Mouse (Mus musculus) regulatory T cell (primary cell): ENCODE results near the gene Rag1.

Experiments used
- in situ Hi-C: fragments of 300-600 bp; cut with MboI, MseI; formaldehyde crosslinking; loops from one replicate; pipeline ENCODE4 v1.15.1; 2025; ENCODE audit warnings: high pct_unique_total_duplicates

Gene Rag1

DNA sequence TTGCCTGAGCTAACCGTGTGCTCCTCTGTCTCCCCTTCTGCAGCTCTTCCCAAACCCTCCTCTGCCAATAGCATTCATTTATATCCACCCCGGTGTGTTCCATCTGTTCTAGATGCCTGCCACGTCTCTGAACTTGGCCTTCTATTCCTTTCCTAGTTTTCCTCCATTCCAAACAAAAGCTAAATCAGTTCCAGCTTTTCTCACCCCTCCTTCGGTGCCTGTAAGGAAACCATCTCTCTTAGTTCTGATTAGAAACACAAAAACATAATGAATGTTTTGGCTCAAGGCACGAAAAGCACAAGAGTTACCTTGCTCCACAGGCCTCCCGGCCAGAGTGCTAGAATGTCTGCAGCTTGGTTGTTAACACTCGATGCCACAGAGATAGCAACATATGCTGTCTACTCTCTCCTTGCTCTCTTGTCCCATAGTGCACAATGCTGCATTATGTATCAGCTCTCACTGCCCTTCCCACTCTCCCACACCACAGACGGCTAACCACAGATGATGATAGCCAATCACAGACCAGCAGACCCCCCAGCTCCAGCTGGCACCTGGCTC is at the start of gene Rag1, which contains the start of gene B230118H07Rik:
Rag1 (minus strand) TSS at position 388 of the 558 bp plus-strand sequence.
B230118H07Rik (minus strand) TSS at position 419 of the 558 bp plus-strand sequence.
- in situ Hi-C loops = no loop called here

GRCm38 (mm10) chr2:101695584-101695983 is 46.3 kb upstream of the Rag1 start:
- in situ Hi-C loops = loop anchor here (10.0 kb wide), 1 partner anchor 399 kb away; no protein-coding TSS in a partner anchor

- in situ Hi-C loops = loop anchor here (10.0 kb wide), 1 partner anchor 401 kb away; no protein-coding TSS in a partner anchor
Observed at GRCm38 (mm10) chr2:101693577-101694215, 44.4 kb upstream of the Rag1 start.

- in situ Hi-C loops = loop anchor here (10.0 kb wide), 1 partner anchor 402 kb away; no protein-coding TSS in a partner anchor
Observed at GRCm38 (mm10) chr2:101693043-101693442, 43.7 kb upstream of the Rag1 start.

DNA sequence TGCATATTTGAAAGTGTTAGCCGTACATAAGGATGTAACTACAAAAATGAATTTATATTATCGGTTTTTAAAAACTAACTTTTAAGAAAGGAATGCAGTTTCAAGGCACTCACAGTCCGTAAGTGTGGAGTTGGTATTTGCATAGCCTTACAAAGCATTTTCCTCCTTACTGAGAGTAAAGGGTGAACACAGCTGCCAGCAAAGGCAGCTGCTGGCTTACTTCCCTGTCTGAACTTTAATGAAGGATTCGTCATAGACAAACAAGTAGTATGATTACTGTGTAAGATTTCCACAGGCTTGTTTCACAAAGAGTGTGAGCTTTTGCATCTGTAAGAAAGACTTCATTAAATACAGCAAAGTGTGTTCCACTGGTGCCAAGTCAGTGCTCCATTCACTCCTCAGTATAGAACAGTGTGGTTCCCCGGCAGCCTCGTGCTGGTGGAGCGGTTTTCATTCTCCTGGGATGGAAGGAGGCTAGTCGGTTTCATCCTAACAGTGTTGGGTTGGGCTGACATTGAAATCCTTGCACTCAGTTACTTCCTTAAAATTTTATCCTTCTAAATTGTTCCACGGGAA is 41.0 kb upstream of the Rag1 start:
- in situ Hi-C loops = loop anchor here (10.0 kb wide), 1 partner anchor 404 kb away; no protein-coding TSS in a partner anchor

DNA sequence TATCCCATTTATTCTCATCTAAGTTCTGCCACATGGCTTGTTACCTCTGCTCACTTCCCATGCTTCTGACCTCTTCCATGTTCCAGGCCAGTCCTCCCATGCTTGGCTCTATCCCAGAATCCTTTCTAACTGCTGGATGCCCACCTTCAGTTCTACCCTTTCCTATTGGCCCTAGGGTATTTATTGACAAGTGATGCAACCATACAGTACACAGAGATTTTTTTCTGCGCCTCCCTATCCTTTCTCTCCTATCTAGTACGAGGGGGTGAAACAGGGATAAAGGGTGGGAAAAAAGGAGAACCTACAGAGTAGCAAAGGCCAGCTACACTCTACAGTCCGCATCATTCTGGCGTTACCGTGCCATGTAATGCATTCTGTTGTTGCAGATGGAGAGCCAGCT is 38.7 kb upstream of the Rag1 start:
- in situ Hi-C loops = loop anchor here (10.0 kb wide), 1 partner anchor 107 kb away; no protein-coding TSS in a partner anchor

GRCm38 (mm10) chr2:101684421-101684820 is 35.1 kb upstream of the Rag1 start:
- in situ Hi-C loops = loop anchor here (10.0 kb wide), 1 partner anchor 110 kb away; no protein-coding TSS in a partner anchor

DNA sequence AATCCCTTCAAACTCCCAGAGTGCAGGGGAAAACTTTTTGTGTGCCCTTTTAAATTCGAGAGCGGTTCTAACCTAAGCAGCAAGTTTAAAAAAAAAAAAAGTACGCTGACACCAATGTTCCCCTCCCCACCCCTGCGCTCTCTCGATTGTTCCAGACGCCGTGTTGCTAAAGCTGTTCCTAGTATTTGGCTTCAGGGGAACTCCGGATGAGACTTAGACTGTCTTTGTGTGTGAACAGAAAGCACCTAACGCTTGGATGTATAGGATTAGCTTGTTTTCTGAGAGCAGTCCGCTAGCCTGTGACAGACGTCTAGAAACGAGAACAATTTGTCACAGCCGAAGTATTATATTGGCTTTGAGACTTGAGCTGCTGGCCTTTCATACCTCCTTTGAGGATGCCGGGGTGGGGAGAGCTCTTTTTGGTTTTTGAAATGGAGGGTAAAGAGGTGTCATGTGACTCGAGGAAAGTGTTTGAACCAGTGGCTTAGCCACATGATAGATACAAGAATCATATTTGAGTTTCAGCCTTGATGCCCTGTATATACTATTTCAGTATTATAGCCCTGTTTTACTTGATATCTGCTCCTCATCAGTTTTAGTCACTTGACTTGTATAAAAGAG is 30.0 kb upstream of the Rag1 start:
- in situ Hi-C loops = no loop called here

DNA sequence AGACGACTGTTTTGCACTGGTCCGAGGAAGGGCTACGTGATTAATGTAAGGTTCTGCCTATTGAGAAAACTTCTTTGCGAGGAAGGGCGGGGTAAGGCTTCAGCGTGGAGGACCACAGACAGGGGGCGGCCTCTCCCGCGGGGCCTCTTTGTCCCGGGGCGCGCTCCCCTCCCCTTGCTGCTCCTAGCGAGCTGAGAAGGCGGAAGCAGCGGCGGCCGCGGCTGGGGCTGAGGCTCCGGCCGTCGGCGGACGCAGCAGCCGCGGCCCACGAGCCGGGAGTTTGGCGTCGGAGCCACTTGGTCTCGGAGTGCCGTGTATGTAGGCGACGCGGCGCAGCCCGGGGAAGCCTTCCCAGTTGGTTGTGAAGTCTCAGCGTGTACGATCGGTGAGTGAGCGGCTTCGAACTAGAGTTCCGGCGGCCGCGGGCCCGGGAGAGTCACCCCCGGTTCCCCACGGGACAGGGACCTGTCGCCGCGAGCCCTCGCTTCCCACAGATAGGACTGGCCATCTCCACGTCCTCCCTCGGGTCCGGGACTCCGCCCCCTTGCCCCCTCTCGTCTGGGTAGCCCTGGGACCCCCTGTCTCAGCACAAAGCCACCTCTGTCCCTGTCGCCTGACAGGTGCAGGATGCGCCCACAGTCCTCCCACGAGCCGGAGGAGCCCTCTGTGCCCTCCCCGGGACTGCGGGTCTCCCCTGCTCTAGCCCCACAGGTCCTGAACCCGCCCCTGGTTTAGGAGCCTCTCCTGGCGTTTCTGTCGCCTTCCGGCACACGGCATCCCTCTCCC is 29.1 kb upstream of the Rag1 start, which contains the start of gene Traf6:
Traf6 (plus strand) TSS at position 194 of the 786 bp plus-strand sequence.
- in situ Hi-C loops = no loop called here

GRCm38 (mm10) chr2:101673547-101673946 is 24.2 kb upstream of the Rag1 start:
- in situ Hi-C loops = no loop called here

DNA sequence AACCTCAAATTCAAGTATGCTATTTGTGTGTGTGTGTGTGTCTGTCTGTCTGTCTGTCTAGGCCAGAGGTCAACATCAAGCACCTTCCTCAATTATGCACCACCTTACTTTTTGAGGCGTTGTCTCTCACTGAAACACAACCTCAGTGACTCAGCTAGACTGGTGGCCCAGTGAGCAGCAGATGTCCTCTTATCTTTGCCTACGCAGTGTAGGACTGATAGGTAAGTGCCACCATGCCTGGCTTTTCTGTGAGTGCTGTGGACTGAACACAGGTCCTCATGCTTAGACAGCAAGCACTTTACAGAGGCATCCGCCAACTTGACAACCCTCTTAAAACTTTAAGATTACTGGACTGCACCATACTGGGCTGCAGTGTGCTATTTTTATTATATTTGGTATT is 19.4 kb upstream of the Rag1 start:
- in situ Hi-C loops = no loop called here

DNA sequence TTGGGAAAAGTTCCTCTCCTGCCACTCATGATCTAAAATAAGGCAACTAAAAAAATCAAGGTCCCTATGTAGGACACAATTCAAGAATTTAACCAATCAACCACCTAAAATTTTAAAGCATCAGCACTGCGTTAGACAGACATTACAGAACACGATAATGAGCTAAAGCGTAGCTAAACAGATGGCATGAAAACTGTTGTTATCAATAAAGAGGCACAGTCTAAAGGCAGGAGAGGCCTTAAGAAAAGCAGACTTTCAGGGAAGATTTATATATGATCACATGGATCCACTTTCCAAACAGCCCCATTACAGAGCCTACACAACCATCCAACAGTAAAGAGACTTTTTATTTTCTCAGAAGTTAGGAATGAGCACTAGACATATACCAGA is 16.4 kb upstream of the Rag1 start:
- in situ Hi-C loops = no loop called here

DNA sequence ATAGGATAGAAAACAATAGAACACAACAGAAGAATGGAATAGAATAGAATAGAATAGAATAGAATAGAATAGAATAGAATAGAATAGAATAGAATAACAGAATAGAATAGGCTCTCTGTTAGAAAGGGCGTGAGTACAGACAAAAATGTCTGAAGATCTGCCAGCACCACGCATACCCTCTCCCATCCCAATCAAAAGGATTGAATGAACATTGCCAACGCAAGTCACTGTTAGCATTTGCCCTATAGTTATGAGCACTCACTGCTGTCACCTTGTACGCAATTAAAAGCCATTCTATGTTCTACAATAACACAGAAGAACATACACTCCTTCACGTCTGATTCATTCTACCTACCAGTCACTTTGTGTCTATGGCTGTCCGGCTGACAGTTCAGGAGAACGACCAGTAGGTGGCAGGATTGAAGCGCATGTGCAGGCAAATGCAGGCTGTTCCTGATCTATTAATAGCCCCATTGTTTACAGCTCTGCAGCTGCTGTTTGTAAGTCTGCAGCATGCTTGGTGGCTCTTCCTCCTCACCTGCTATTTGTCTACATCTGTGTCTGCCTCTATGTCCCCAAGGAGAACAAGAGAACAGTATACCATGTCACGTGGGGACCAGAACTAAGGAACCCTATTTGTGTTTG is 15.9 kb upstream of the Rag1 start:
- in situ Hi-C loops = no loop called here

GRCm38 (mm10) chr2:101660536-101660935 is 11.2 kb upstream of the Rag1 start:
- in situ Hi-C loops = no loop called here

DNA sequence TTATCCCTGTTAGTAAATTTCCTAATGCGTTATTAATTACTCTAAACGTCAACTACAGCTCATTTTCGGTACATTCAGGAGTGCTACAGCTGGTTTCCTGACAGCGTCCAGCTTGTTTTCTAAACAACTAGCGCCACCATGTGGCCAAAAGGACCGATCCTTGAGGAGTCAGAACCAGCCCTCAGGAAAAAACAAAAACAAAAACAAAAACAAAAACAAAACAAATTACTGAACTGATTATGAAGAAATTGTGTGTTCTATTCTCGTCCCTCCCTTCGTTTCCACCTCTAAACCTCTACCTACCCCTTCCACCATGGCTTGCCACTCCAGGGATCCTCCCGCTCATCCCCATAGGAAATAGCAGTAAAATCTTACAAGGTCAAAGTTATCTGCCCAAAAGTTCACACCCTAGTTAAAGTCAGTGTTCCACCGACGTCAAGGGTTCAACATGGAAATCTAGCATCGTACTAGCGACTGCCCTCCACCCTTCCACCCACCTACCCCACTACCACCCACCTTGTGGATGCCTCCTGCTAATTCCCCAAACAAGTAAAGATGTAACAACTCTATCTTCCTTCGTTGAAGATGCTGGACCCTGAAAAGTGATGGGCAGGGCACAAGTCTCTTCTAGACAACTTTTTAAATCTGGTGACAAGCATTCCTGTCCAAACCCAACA is 3.8 kb upstream of the Rag1 start:
- in situ Hi-C loops = loop anchor here (5.0 kb wide), 1 partner anchor 36 kb away; no protein-coding TSS in a partner anchor

DNA sequence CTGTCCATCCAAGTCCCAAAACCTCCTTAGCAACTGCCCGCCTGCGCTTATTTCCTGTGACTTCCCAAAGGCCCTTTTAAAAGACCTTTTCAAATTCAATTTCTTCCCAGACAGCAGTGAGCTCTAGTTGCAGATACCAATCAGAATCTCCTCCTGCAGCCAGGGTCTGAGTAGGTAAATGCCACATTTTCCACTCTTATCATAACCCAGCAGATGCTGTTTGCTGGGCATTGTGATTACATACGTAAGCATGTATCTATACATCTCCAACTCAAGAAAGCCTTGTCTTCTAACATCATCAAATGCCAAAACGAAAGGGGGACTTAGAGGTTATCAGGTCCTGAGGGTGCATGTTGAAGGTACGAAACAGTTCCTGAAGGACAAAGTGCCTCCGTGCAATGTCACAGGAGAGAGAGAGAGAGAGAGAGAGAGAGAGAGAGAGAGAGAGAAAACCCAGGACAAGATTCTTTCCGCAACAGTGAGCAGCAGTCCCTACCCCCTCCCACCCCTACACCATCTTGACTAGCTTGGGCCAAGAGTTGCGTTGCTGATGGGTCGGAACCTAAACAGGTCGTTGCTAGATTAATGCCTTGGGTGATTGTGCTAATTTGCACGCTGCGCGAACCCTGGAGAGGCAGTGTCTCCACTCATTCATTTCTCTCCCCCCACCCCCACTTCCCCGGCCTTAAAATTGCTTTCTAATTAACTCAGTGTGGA is 3.1 kb upstream of the Rag1 start:
- in situ Hi-C loops = loop anchor here (5.0 kb wide), 1 partner anchor 35 kb away; no protein-coding TSS in a partner anchor

DNA sequence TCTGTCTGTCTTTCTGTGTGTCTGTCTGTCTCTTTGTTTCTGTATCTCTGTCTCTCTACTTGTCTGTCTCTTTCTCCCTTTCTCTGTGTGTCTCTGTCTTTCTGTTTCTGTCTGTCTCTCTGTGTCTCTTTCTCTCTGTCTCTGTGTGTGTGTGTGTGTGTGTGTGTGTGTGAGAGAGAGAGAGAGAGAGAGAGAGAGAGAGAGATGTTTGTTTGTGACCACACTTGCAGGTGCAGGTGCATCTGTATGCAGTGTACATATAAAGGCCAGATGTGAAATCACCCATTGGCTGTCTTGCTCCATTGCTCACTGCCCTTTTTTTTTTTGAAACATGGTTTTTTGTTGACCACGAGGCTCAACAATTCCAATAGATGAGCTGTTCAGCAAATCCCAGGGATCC is 1.1 kb upstream of the Rag1 start:
- in situ Hi-C loops = loop anchor here (5.0 kb wide), 1 partner anchor 33 kb away; no protein-coding TSS in a partner anchor

DNA sequence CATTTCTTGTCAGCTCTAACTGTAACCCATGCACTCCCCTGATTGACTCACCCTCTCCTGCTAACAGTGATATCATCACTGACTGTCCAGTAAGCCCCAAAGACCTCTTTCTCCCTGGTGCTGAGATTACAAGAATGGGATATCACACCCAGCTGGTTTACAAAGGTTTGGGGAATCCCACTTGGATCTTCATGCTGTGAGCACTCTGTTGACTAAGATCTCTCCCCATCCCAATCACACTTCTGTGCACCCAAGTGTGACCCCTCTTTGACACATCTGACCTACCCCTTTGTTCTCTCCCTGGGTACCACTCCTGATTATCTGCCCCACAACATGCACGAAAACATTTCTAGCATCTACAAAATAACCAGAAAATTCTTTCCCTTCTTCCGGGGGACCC is 940 bp downstream of the Rag1 start:
- in situ Hi-C loops = no loop called here

- in situ Hi-C loops = no loop called here
Observed at GRCm38 (mm10) chr2:101645841-101646240, 3.5 kb downstream of the Rag1 start.
